Mouse (Mus musculus): ENCODE data around the gene Prkd1.

Gene Prkd1

GRCm38 (mm10) chr12:50430129-50430703 is 218.7 kb downstream of the Prkd1 start:
- DNase-seq (ENCODE audit: low spot score in 2 of 2): no peak

- peak; percentile 56 to 60 for DNase-seq (ENCODE audit: low spot score in 2 of 2)
These were observed 296.5 kb downstream of the Prkd1 start for GRCm38 (mm10) chr12:50352404-50352803.

GRCm38 (mm10) chr12:50333182-50333581 is 315.7 kb downstream of the Prkd1 start:
- DNase-seq (ENCODE audit: low spot score in 2 of 2): no peak

- peak in 1 of 2 experiments; percentile 10 for DNase-seq (ENCODE audit: low spot score in 2 of 2)
These were observed 334.3 kb downstream of the Prkd1 start for GRCm38 (mm10) chr12:50314634-50315033.

- no peak for DNase-seq (ENCODE audit: low spot score in 2 of 2)
These were observed 339.6 kb downstream of the Prkd1 start for GRCm38 (mm10) chr12:50309276-50309675.

- DNase-seq (ENCODE audit: low spot score in 2 of 2): peak; percentile 30 to 50
These were observed 347.6 kb downstream of the Prkd1 start for GRCm38 (mm10) chr12:50301334-50301733.

- no peak for DNase-seq (ENCODE audit: low spot score in 2 of 2)
These were observed 352.8 kb downstream of the Prkd1 start for GRCm38 (mm10) chr12:50296067-50296466.

- no peak for DNase-seq (ENCODE audit: low spot score in 2 of 2)
These were observed 353.3 kb downstream of the Prkd1 start for GRCm38 (mm10) chr12:50295549-50295948.

GRCm38 (mm10) chr12:50292834-50293233 is 356.1 kb downstream of the Prkd1 start:
- DNase-seq (ENCODE audit: low spot score in 2 of 2): no peak

Data from right cerebral cortex, adult 2 months (tissue).